In the genomic region with DNA sequence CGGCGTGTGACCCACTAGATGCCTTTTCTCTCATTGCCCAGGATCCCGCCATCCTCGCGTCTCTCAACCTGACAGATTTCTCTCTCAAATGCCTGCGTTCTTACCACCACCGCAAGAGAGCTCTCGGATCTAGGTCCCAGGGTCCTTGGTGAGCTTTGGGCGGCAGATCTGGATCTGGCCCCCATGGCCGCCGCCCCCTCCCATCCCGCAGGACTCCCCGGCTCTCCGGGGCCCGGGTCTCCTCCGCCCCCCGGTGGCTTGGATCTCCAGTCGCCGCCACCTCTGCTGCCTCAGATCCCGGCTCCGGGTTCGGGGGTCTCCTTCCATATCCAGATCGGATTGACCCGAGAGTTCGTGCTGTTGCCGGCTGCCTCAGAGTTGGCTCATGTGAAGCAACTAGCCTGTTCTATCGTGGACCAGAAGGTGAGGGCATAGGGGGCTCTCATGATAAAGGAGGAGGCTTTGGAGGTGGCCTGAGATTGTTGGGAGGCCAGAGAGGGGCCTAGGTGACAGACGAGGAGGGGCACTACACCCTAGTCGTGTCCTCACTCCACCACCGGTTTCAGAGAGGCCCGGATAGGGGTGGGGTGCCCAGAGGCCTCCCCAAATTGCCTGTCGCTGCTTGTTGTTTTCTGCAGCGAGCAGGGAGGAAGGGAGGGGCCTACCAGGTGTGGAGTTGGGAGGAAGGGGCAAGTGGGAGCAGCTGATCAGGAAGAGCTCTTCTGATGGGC, we compare ENCODE assay signal across 9 mouse cellular contexts. TPM values are rescaled to one million over a fixed set of nuclear protein-coding genes. Genes with fewer than 3 reads are reported as not detected.
DNase-seq lines count a peak whose midpoint lies in the region; ATAC-seq lines count a peak whose summit lies in the region.
"Had no signal": no experiment of that assay in that cellular context is flagged by ENCODE, and none has a peak within 500 bp of the region (broad histone marks: within the 10 kb centered on the region; RNA-seq: fewer than 3 reads in every experiment).

No protein-coding gene starts in this region.

- WGBS in embryonic facial prominence, embryonic 12.5 days: 1% methylated on average over 33 of the region's 33 CpGs
- WGBS in hindbrain, embryonic 10.5 days: 1% methylated on average over 33 of the region's 33 CpGs
- 1% methylated on average over 33 of the region's 33 CpGs for WGBS in limb, embryonic 13.5 days
- WGBS in midbrain, embryonic 13.5 days: 2% methylated on average over 32 of the region's 33 CpGs

- no peak for ATAC-seq in erythroblast, adult 5-6 weeks (replicated peaks; ENCODE audit: low FRiP score, poor library complexity, severe bottlenecking)
- no peak for ATAC-seq in embryonic facial prominence, embryonic 12.5 days (ENCODE audit: insufficient number of reproducible peaks, insufficient read depth, low FRiP score, low TSS enrichment)
- ATAC-seq in limb, embryonic 13.5 days (ENCODE audit: low FRiP score, low read depth): peak; percentile 24; the same call in 1 of the 2 replicates
- ATAC-seq in midbrain, embryonic 13.5 days: 0 out of 2 replicates have a peak, but pooled peaks have one; percentile 7

- peaks cover 36% of the 10 kb centered on the region for H3K36me3 ChIP-seq in erythroblast, embryonic 14.5 days (ENCODE audit: control insufficient read depth)
- H3K36me3 ChIP-seq in embryonic facial prominence, embryonic 12.5 days: peaks cover 29% of the 10 kb centered on the region
- H3K36me3 ChIP-seq in hindbrain, embryonic 10.5 days: peaks cover 54% of the 10 kb centered on the region
- H3K36me3 ChIP-seq in limb, embryonic 13.5 days: peaks cover 55% of the 10 kb centered on the region
- H3K36me3 ChIP-seq in midbrain, embryonic 13.5 days: peaks cover 32% of the 10 kb centered on the region

- H3K4me3 ChIP-seq in erythroblast, embryonic 14.5 days (replicated peaks): peak overlapping the region; percentile 80
- H3K4me3 ChIP-seq in embryonic facial prominence, embryonic 12.5 days: peak overlapping the region; percentile 63
- H3K4me3 ChIP-seq in hindbrain, embryonic 10.5 days: peak overlapping the region; percentile 74
- H3K4me3 ChIP-seq in limb, embryonic 13.5 days: peak overlapping the region; percentile 68
- peak overlapping the region; percentile 62 for H3K4me3 ChIP-seq in midbrain, embryonic 13.5 days (replicated peaks)

- peak overlapping the region; percentile 89 for H3K27ac ChIP-seq in embryonic facial prominence, embryonic 12.5 days
- H3K27ac ChIP-seq in hindbrain, embryonic 10.5 days: peak overlapping the region; percentile 87
- H3K27ac ChIP-seq in limb, embryonic 13.5 days: peak overlapping the region; percentile 86
- H3K27ac ChIP-seq in midbrain, embryonic 13.5 days: no peak overlapping the region

- no peaks in the 10 kb centered on the region for H3K27me3 ChIP-seq in erythroblast, embryonic 14.5 days (ENCODE audit: control insufficient read depth)
- H3K27me3 ChIP-seq in embryonic facial prominence, embryonic 12.5 days: no peaks in the 10 kb centered on the region
- peaks cover 12% of the 10 kb centered on the region; the same call in 1 of the 2 replicates for H3K27me3 ChIP-seq in hindbrain, embryonic 10.5 days (ENCODE audit: insufficient read depth, poor library complexity, severe bottlenecking)
- H3K27me3 ChIP-seq in limb, embryonic 13.5 days: no peaks in the 10 kb centered on the region
- H3K27me3 ChIP-seq in midbrain, embryonic 13.5 days: no peaks in the 10 kb centered on the region

- DNase-seq in hindbrain, embryonic 10.5 days (ENCODE audit: low spot score): peak; percentile 39
- peak; percentile 75 for DNase-seq in thymus, postnatal 0 days (ENCODE audit: low spot score)
- no peak for DNase-seq in left cerebral cortex, postnatal 4 days

- peaks cover 58% of the 10 kb centered on the region for H3K4me1 ChIP-seq in erythroblast, embryonic 14.5 days (ENCODE audit: control insufficient read depth)
- peaks cover 23% of the 10 kb centered on the region for H3K4me1 ChIP-seq in embryonic facial prominence, embryonic 12.5 days
- peaks cover 54% of the 10 kb centered on the region for H3K4me1 ChIP-seq in hindbrain, embryonic 10.5 days (replicated peaks)
- peaks cover 28% of the 10 kb centered on the region for H3K4me1 ChIP-seq in limb, embryonic 13.5 days
- H3K4me1 ChIP-seq in midbrain, embryonic 13.5 days (replicated peaks): peaks cover 30% of the 10 kb centered on the region

- H3K4me2 ChIP-seq in embryonic facial prominence, embryonic 12.5 days (replicated peaks): peak overlapping the region; percentile 98
- H3K4me2 ChIP-seq in limb, embryonic 13.5 days (replicated peaks): peak overlapping the region; percentile 98
- H3K4me2 ChIP-seq in midbrain, embryonic 13.5 days (replicated peaks): peak overlapping the region; percentile 91

- H3K9ac ChIP-seq in embryonic facial prominence, embryonic 12.5 days: peak overlapping the region; percentile 81
- peak overlapping the region; percentile 89 for H3K9ac ChIP-seq in limb, embryonic 13.5 days
- peak overlapping the region; percentile 73 for H3K9ac ChIP-seq in midbrain, embryonic 13.5 days (replicated peaks)

- intact Hi-C loops in left cerebral cortex, postnatal 4 days (cut with DNase I): no loop called here

- no peaks in the 10 kb centered on the region for H3K9me3 ChIP-seq in erythroblast, embryonic 14.5 days (ENCODE audit: control insufficient read depth, low read length)
- H3K9me3 ChIP-seq in embryonic facial prominence, embryonic 12.5 days: no peaks in the 10 kb centered on the region
- H3K9me3 ChIP-seq in hindbrain, embryonic 10.5 days: no peaks in the 10 kb centered on the region
- no peaks in the 10 kb centered on the region for H3K9me3 ChIP-seq in limb, embryonic 13.5 days
- no peaks in the 10 kb centered on the region for H3K9me3 ChIP-seq in midbrain, embryonic 13.5 days

RNA-seq across cellular contexts. Expression of gene Prkd2, which starts 0.9 kb away (rescaled TPM):
- polyA plus RNA-seq in erythroblast, embryonic 14.5 days (2012): 0.61 and 0.66 TPM in 2 replicates
- 4.6 and 18.8 TPM in 2 replicates for total RNA-seq in erythroblast, adult 5-6 weeks (2015; ENCODE audit: low replicate concordance)
- total RNA-seq in erythroblast, adult 5-6 weeks (2017; ENCODE audit: low replicate concordance): 2.5 and 5.1 TPM in 2 replicates
- polyA plus RNA-seq in embryonic facial prominence, embryonic 12.5 days (2016; fragmentation: Nextera tagmentation; extraction: Ambion mirVana): 15.3 and 16.8 TPM in 2 replicates
- polyA plus RNA-seq in hindbrain, embryonic 10.5 days (2016; fragmentation: Nextera tagmentation; extraction: Ambion mirVana): 11.2 and 12.6 TPM in 2 replicates
- 20.8 and 20.9 TPM in 2 replicates for polyA plus RNA-seq in limb, embryonic 13.5 days (2015; fragmentation: Nextera tagmentation; extraction: Ambion mirVana)
- polyA plus RNA-seq in midbrain, embryonic 13.5 days (2015; fragmentation: Nextera tagmentation; extraction: Ambion mirVana): 6.4 and 6.6 TPM in 2 replicates
- 70.6 and 80.0 TPM in 2 replicates for polyA plus RNA-seq in thymus, postnatal 0 days (2015; fragmentation: Nextera tagmentation; extraction: Ambion mirVana)
- 1 to 10 TPM; 9.1 to 9.5 TPM for total RNA-seq in left cerebral cortex, postnatal 4 days (2021)

RNA-seq across cellular contexts. Expression of gene Fkrp, which starts 27.1 kb away (rescaled TPM):
- polyA plus RNA-seq in erythroblast, embryonic 14.5 days (2012): 1.2 and 1.5 TPM in 2 replicates
- total RNA-seq in erythroblast, adult 5-6 weeks (2015; ENCODE audit: low replicate concordance): 2.5 and 4.2 TPM in 2 replicates
- total RNA-seq in erythroblast, adult 5-6 weeks (2017; ENCODE audit: low replicate concordance): 3.1 and 8.0 TPM in 2 replicates
- polyA plus RNA-seq in embryonic facial prominence, embryonic 12.5 days (2016; fragmentation: Nextera tagmentation; extraction: Ambion mirVana): 31.4 and 33.6 TPM in 2 replicates
- 29.3 TPM in 2 replicates for polyA plus RNA-seq in hindbrain, embryonic 10.5 days (2016; fragmentation: Nextera tagmentation; extraction: Ambion mirVana)
- 32.4 and 33.3 TPM in 2 replicates for polyA plus RNA-seq in limb, embryonic 13.5 days (2015; fragmentation: Nextera tagmentation; extraction: Ambion mirVana)
- 43.9 and 46.1 TPM in 2 replicates for polyA plus RNA-seq in midbrain, embryonic 13.5 days (2015; fragmentation: Nextera tagmentation; extraction: Ambion mirVana)
- 17.1 and 18.8 TPM in 2 replicates for polyA plus RNA-seq in thymus, postnatal 0 days (2015; fragmentation: Nextera tagmentation; extraction: Ambion mirVana)
- 10 to 100 TPM; 35.8 to 38.9 TPM for total RNA-seq in left cerebral cortex, postnatal 4 days (2021)

RNA-seq across cellular contexts. Expression of gene Strn4, which starts 27.9 kb away (rescaled TPM):
- polyA plus RNA-seq in erythroblast, embryonic 14.5 days (2012): 11.1 and 11.3 TPM in 2 replicates
- 21.5 and 22.4 TPM in 2 replicates for total RNA-seq in erythroblast, adult 5-6 weeks (2015; ENCODE audit: low replicate concordance)
- total RNA-seq in erythroblast, adult 5-6 weeks (2017; ENCODE audit: low replicate concordance): 34.3 and 69.7 TPM in 2 replicates
- 149 and 152 TPM in 2 replicates for polyA plus RNA-seq in embryonic facial prominence, embryonic 12.5 days (2016; fragmentation: Nextera tagmentation; extraction: Ambion mirVana)
- 120 and 153 TPM in 2 replicates for polyA plus RNA-seq in hindbrain, embryonic 10.5 days (2016; fragmentation: Nextera tagmentation; extraction: Ambion mirVana)
- 117 and 124 TPM in 2 replicates for polyA plus RNA-seq in limb, embryonic 13.5 days (2015; fragmentation: Nextera tagmentation; extraction: Ambion mirVana)
- 184 and 186 TPM in 2 replicates for polyA plus RNA-seq in midbrain, embryonic 13.5 days (2015; fragmentation: Nextera tagmentation; extraction: Ambion mirVana)
- polyA plus RNA-seq in thymus, postnatal 0 days (2015; fragmentation: Nextera tagmentation; extraction: Ambion mirVana): 57.1 and 60.9 TPM in 2 replicates
- 100 to 1,000 TPM; 223 to 229 TPM for total RNA-seq in left cerebral cortex, postnatal 4 days (2021)

RNA-seq across cellular contexts. Expression of gene Dact3, which starts 31.5 kb away (rescaled TPM):
- polyA plus RNA-seq in erythroblast, embryonic 14.5 days (2012): 0.02 TPM in 2 replicates
- total RNA-seq in erythroblast, adult 5-6 weeks (2015; ENCODE audit: low replicate concordance): not detected in 2 replicates
- not detected in 2 replicates for total RNA-seq in erythroblast, adult 5-6 weeks (2017; ENCODE audit: low replicate concordance)
- polyA plus RNA-seq in embryonic facial prominence, embryonic 12.5 days (2016; fragmentation: Nextera tagmentation; extraction: Ambion mirVana): 13.4 and 14.6 TPM in 2 replicates
- polyA plus RNA-seq in hindbrain, embryonic 10.5 days (2016; fragmentation: Nextera tagmentation; extraction: Ambion mirVana): 3.2 and 4.9 TPM in 2 replicates
- polyA plus RNA-seq in limb, embryonic 13.5 days (2015; fragmentation: Nextera tagmentation; extraction: Ambion mirVana): 5.1 and 6.1 TPM in 2 replicates
- 2.8 and 2.9 TPM in 2 replicates for polyA plus RNA-seq in midbrain, embryonic 13.5 days (2015; fragmentation: Nextera tagmentation; extraction: Ambion mirVana)
- polyA plus RNA-seq in thymus, postnatal 0 days (2015; fragmentation: Nextera tagmentation; extraction: Ambion mirVana): 0.13 and 0.18 TPM in 2 replicates
- 10 to 100 TPM; 57.6 to 61.8 TPM for total RNA-seq in left cerebral cortex, postnatal 4 days (2021)

RNA-seq across cellular contexts. Expression of gene Gng8, which starts 48.0 kb away (rescaled TPM):
- polyA plus RNA-seq in erythroblast, embryonic 14.5 days (2012): not detected in 2 replicates
- not detected in 2 replicates for total RNA-seq in erythroblast, adult 5-6 weeks (2015; ENCODE audit: low replicate concordance)
- not detected in 2 replicates for total RNA-seq in erythroblast, adult 5-6 weeks (2017; ENCODE audit: low replicate concordance)
- 21.5 and 22.7 TPM in 2 replicates for polyA plus RNA-seq in embryonic facial prominence, embryonic 12.5 days (2016; fragmentation: Nextera tagmentation; extraction: Ambion mirVana)
- polyA plus RNA-seq in hindbrain, embryonic 10.5 days (2016; fragmentation: Nextera tagmentation; extraction: Ambion mirVana): 7.1 and 9.0 TPM in 2 replicates
- 15.4 and 16.0 TPM in 2 replicates for polyA plus RNA-seq in limb, embryonic 13.5 days (2015; fragmentation: Nextera tagmentation; extraction: Ambion mirVana)
- polyA plus RNA-seq in midbrain, embryonic 13.5 days (2015; fragmentation: Nextera tagmentation; extraction: Ambion mirVana): 23.4 and 30.8 TPM in 2 replicates
- polyA plus RNA-seq in thymus, postnatal 0 days (2015; fragmentation: Nextera tagmentation; extraction: Ambion mirVana): 0.44 and 0.85 TPM in 2 replicates
- 1 to 10 TPM; 1.2 to 1.7 TPM for total RNA-seq in left cerebral cortex, postnatal 4 days (2021)
- total RNA-seq: neutrophil, adult 5-6 weeks had no signal

Comparison
In these comparisons a context has a peak if more than half of its experiments do, and no peak if none do; other contexts are left out.
1. ATAC-seq: peak in limb, embryonic 13.5 days (single experiment) and midbrain, embryonic 13.5 days (single experiment); none in erythroblast, adult 5-6 weeks (single experiment) and embryonic facial prominence, embryonic 12.5 days (single experiment).
2. Peak in every context shown above with its lines, with median percentiles within 50 percentile points of each other: H3K4me3 ChIP-seq, H3K4me2 ChIP-seq and H3K9ac ChIP-seq.